Mouse (Mus musculus): ENCODE data around the gene Nom1. TPM values are rescaled to one million over a fixed set of nuclear protein-coding genes. Genes with fewer than 3 reads are reported as not detected.
"Not testable (repeated sequence)": the region's sequence is repeated elsewhere in the genome, so short reads cannot be mapped to it uniquely, and the experiment has no call there.

The Nom1 gene
- total RNA-seq (2021), result 10 to 100 TPM; 26.5 to 32.8 TPM
- long read RNA-seq, experiment 1, full-length matches to known transcripts, result 34 of 40 reads
- long read RNA-seq, experiment 1, partial matches to known transcripts, result 0 of 40 reads
- long read RNA-seq, experiment 1, other reads (novel, unspliced or antisense), result 6 of 40 reads
- long read RNA-seq, experiment 2, full-length matches to known transcripts, result 144 of 178 reads
- long read RNA-seq, experiment 2, partial matches to known transcripts, result 18 of 178 reads
- long read RNA-seq, experiment 2, other reads (novel, unspliced or antisense), result 16 of 178 reads

DNA sequence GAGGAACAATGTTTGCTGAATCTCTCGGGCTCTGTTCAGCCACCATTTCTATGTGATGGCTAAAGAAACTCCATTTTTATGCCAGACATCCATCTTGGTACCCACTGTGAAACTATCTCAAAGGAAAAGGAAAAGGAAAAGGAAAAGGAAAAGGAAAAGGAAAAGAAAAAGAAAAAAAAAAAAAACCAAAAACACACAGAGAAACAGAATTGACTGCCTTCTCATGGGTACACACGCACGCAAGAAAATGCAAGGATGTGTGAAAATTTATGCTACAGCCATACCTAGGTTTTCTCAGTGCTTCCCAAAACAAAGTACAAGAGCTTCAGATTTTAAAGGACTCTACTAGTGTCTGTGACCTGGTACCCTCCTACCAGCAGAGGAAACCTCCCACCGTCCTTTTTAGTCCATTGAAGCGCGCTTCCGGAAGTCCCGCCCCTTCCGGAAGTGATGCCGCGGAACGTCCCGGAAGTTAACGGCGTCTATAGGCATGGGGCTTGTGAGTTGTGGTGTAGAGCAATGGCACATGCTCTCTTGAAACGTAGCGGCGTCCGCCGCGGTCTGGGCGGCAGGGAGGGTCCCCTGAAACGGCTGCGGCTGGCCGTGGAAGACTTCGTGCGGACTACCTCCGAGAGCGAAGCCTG is at the start of gene Nom1:
TSS of gene Nom1 (plus strand) at position 437 of the 644 bp plus-strand sequence.
- DNase-seq (ENCODE audit: low spot score in 2 of 2), result peak; percentile 87 to 90

DNA sequence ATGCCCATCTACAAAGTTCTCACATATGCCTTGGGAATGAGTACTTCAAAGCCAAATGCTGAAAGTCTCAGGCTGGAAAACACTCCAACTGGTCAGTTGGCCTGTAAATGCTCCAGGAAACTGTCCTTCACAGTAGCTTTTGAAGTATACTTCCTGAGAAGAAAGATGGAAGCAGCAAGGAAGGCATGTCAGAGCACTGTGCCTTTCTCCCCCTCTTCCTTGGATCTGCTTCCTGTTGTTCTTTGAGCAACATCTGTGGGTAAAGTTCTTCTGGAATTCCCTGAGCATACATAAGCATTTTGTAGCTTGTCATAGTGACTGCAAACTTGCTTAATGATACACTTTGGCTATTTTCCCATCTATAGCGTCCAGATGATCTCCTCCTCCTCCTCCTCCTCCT is 46.9 kb upstream of the Nom1 start:
- DNase-seq (ENCODE audit: low spot score in 2 of 2), result no peak

DNA sequence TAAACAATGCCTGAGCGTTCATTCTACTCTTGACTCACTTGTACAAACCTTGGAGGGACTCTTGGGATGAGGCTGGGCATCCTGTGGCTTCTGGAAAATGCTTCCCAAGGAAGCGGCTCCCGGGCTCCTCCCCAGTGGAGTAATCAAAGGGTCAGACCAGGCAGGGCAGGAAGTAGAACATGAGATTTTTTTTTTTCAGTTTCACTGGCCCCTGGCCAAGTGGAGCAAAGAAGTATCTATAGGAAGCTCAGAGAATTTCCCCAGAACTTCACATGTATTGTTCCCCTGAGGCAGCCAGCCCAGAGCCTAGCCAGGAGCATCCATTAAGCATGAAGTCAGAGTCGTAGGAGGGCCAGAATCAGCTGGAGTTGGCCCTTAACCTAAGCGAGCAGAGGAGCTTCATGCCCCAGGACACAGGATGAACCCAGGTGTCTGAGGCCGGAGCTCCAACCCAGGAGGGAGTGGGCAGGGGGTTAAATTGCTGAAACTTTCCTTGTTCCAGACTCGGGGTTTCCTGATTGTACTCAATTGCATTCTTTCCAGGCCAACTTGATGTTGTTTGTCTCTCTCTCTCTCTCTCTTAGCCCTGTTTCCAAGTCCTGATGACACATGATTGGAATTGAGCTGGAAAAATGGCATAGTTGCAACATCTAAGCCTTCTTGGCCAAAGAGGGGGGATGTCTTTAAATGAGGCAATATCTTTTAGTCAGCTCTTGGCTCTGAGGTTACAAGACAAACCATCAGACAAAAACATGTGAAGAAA is 46.1 kb upstream of the Nom1 start:
- DNase-seq (ENCODE audit: low spot score in 2 of 2), result no peak

DNA sequence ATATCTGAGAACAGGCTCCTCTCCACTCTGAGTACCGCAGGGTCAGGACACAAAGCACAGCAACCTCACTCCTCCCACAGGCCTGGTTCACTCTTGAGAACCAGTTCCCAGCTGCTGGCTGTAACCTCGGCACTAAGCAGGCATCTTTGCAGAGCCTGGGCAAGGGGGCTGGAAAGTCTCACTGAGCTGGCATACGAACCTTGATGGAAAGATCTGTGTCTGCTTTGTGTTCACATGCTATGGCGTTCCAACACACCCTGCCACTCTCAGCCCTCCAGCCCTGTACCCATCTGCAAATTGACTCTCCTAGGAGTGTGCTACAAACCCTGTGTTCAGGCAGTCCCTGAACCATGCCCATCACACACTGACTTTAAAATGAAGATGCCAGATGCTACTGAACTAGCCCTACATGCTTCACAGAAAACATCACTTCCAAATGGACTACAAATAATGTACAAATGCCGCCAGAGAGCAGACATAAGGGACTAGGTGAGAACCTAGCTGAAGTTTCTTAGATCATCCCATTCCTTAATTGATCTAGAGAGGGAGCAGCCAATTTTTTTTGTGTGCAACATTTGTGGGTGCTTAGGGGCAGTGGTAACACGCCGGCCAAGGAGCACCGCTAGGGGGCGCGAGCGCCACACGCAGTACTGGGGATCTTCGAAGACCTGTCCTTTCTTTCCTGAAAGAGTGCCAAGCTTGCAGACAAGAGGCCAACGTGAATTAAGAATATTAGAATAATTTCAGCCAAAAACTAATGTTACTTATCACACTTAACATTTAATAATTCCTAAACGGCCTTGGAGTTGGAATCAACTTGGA is 45.3 kb upstream of the Nom1 start:
- peak; percentile 86 to 89 for DNase-seq (ENCODE audit: low spot score in 2 of 2)

DNA sequence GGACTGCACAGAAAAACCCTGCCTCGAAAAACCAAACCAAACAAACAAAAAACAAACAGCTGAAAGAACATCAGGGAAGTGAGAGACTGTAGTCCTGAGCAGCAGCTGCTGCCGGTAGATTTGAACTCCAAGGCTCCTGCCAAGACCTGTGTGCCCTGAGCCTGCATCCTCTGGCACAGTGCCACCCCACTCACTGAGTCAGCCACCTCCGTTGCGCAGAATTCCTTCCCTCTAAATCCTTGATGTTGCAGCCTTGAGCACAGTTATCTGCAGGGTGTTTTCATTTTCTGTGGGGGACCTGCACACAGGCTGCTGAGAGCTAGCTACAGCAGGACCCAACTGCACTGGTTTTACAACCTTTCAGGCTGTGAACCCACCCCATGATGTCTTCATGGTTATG is 36.0 kb upstream of the Nom1 start:
- peak; percentile 44 to 54 for DNase-seq (ENCODE audit: low spot score in 2 of 2)

DNA sequence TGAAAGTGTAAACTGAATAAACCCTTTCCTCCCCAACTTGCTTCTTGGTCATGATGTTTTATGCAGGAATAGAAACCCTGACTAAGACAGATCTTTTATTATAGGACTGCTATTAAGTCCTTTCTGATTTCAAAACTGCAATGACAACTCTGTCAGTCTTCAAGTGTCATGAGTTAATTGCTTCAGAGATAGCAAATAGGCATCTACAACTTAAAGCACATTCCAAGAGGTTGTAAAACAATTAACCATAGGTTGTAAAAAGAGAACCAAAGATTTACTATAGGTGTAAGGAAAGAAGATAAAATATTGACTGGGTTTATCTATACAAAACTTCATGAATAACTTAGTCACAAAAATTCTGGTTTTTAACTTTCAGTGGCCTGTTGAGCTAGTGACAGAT is 23.6 kb upstream of the Nom1 start:
- no peak for DNase-seq (ENCODE audit: low spot score in 2 of 2)

DNA sequence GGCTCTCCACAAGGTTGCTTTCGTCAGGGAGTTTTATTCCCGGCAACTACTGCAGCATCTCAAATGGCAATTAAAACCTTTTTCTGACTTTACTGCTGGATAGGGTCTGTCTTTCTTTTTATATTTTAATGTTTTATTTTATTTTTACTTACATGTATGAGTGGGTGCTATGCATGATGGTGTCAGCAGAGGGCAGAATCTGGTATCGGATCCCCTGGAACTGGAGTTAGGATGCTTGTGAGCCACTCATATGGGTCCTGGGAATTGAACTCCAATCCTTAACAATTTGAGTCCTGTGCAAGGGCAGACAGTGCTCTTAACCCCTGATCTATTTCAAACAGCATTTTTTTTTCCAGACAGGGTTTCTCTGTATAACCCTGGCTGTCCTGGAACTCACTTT is 21.4 kb upstream of the Nom1 start:
- DNase-seq (ENCODE audit: low spot score in 2 of 2), result no peak

DNA sequence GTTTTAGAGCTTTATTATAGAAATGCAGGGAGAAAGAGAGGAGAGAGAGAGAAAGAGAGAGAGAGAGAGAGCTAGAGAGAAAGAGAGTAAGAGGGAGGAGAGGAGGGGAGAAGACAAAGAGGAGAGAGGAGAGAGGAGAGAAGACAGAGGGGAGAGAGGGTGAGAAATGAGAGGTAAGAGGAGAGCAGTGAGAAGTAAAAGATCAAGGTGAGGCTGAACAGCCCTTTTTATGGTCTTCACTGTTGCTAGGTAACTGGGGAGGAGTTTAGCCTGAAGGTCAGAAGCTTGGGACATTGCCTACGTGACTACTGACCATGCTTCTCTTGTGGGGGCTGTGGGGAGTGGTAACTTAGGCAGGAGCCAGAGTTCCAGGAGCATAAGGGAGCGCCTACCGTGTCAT is 11.1 kb upstream of the Nom1 start:
- not testable (repeated sequence) for DNase-seq (ENCODE audit: low spot score in 2 of 2)

DNA sequence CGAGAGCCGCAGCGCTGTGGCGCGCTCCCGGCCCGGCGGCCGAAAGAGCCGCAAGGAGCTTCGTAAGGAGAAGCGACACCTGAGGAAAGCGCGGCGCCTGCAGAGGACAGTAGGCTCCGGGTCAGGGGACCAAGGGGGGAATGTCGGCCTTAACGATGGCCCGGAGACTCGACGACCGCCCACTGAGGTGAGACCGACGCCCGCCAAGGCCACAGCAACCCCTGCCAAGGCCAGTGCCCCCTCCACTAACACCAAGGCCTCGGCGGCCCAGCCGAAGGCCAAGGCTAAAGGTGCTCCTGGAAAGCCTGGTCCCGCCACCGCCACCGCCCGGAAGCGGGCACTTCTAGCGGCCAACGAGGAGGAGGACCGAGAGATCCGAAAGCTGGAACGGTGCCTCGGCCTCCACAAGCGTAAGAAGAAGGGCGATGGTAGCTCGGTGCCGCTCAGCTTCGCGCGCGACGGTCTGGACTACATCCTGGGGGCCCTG is 451 bp downstream of the Nom1 start:
- DNase-seq (ENCODE audit: low spot score in 2 of 2), result peak; percentile 54 to 60

DNA sequence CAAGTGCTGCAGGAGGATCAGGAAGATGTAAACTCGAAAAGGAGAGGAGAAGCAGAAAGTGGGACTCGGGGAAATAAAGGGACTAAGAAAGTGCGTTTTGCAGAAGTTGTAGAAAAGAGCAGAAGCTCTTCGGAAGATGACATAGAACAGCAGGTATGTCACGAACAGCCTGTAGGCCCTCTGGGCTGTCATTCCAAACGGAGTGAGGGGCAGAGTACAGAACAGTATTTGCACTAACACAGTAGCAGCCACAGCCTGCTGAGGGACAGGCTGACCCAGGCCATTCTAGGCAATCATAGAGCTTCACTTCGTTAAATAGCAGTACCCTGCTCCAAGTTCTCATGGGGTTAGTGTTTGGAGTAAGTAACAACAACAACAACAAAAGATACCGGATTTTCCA is 1.0 kb downstream of the Nom1 start:
- DNase-seq (ENCODE audit: low spot score in 2 of 2), result no peak

DNA sequence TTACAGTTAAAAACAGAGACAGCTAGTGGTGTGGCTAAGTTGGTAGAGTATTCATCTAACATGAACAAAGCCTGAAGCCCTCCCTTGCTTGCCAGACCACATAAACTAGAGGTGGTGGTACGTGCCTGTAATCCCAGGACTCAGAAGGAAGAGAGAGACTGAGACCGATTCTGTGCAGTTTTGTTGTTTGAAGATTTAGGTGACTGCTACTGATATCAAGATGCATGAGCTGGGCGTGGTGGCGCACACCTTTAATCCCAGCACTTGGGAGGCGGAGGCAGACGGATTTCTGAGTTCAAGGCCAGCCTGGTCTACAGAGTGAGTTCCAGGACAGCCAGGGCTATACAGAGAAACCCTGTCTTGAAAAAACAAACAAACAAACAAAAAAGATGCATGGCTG is 2.3 kb downstream of the Nom1 start:
- DNase-seq (ENCODE audit: low spot score in 2 of 2), result not testable (repeated sequence)

DNA sequence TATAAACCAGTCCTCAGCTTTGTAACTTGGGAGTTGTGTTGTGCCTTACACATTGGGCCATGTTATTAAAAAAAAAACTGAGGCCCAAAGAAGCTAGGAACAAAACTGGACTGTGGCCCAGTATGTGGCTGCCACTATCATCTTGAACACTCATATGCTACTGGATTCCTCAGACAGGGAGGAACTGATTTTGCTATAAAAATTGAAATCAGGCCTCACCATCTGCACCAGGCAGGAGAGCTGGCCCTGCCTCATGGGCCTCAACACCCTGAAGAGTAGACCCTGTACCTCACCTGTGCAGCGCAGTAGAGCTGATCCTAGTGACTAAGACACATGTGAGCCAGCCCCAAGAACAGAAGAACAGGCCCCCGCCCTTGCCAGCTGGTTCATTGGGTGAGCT is 10.8 kb downstream of the Nom1 start:
- DNase-seq (ENCODE audit: low spot score in 2 of 2), result no peak

DNA sequence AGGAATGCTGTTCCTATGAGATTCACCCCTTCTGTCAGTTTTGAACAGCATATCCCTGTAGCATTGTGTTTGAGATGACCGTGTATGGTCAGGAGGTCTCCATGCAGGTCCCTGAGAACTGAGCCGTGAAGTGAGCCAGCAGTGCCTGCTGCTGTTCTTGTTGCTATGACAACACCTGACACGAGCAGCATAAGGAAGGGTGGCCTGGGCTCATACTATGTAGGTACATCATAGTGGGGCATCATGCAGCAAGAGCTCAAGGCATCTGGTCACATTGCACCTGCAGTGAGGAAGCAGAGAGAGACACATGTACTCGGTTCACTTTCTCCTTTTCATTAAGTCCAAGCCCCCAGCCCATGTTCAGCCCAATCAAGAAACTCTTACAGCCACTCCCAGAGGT is 17.9 kb downstream of the Nom1 start:
- no peak for DNase-seq (ENCODE audit: low spot score in 2 of 2)

DNA sequence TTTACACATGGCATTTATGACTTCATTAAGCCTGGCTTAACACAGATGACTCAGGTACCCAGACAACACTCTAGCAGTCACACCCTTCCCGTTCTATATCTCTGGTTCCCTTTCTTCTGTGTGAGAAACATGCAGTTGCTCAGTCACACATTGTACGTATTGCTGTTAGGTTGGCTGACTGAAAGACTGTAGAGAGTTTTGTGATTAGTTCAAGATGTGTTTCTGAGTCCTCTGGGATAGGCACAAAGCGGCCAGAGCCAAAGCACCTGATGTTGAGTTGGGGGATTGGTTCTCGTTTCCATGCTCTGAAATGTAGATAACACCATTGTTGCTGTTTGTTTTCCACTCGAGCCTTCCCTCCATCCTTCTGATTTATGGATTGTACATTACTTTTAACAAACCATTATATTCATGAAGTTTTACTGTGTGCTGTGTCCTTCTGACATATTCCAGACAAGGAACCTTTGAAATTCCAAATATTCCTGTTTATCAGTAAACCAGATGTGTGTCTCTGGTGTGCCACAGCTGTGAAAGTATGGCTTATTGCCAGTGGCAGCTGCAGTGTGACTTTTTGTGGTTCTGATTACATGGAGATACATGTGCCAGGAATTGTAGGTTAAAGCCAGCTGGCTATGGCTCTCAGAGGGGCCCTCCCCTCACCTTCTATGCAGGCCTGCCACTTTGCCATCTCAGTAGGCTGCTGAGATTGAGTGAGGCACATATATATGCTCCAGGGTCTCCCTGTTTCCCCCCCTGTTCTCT is 22.6 kb downstream of the Nom1 start:
- DNase-seq (ENCODE audit: low spot score in 2 of 2), result no peak

DNA sequence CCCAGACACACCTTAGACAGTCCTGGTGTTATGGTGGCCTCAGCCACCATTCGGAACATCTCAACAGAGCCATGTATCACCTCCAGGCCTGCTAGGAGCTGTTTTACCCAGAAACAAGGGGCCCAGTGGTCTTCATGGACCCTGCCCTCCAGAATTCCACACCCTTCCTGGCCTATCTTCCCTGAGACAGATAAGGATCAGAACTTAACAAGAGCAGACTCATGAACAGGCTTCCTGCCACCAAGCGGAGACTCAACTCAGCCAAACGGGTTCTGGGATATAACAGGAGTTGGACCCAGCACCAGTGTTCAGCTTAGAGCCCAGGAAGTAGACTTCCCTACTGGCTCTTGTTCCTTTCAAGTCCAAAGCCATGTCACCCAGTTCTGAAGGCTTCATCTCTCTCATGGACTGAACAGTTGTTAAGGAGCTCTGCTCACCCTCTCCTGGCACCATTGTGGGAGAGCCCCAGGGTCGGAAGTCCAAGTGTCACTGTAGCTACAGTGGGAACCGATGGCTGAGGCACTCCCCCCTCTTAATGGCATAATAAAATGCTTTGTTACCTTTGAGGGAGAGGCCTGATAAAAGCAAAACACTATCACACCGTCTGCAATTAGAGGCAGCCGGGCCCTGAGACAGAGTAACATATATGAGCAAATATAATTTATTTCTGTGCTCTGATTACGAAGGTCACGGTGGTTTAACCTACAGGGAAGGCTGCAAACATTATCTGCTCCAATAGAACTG is 28.7 kb downstream of the Nom1 start:
- no peak for DNase-seq (ENCODE audit: low spot score in 2 of 2)

DNA sequence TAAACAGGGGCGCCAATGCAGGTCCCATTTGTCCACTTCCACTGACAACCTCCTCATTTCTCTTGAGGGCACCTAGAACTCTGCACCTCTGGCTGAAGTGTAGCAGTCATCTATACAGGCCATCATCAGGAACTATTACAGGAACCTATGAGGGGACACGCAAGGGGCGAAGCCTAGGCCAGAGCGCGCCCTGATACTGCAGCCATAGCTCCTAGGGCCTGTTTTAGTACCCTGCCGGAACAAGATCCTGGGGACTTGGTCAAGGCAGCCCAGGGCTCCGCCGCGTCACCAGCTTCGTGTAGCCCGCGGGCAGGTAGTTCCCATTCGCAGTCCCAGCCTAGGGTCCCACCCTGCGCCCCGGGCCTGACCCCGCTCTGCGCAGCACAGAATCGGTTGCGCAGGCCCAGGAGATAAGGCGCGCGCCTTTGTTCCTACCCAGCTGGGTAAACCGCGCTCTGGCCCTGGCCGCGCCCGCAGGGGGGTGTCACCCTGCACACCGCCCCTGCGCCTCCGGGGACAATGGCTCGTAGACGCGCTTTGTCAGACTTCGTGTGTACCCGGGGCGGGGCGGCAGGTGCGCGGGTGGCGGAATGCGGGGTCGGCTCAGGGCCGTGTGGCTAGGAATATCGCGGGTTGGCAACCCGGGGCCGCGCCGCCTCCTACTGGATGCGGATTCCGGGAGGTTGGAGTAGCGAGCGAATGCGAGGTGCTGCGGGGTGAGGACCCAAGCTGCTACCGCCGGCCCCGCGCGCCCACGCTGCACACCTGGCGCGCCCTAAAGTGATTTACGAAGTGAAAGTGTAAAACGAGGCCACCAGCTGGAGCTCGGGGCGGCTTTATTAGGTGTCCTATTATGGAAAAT is 33.3 kb downstream of the Nom1 start:
- DNase-seq (ENCODE audit: low spot score in 2 of 2), result no peak

DNA sequence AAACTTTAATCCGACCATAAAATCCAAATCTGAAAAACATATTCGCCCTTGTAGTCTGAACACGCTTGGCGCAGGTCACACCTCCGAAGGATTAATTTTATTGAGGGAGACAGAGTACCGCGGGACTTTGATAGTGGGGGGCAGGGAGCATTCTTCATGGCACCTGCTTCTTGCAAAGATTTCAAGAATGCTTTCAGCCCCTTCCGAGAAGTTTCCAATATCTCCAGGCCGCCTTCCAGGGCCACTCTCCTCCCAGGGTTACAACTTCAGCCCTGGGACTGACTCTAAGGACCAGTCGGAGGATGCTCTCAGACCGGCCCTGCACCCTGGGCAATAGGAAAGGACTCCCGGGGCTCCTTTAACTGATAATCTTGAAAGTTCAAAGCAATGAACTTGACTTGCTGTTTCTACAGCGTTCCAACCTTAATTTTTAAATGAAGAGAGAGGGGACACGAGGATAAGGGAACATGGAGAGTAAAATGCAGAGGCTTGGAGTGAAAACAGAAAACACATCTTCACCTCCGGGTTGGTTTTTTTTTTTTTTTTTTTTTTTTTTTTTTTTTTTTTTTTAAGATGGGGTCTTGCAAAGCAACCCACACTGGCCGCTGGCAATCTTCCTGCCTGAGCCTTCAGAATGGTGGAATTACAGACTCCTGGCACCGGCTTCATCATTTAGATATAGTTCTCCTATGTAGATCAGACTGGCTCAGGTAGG is 34.0 kb downstream of the Nom1 start:
- no peak for DNase-seq (ENCODE audit: low spot score in 2 of 2)

DNA sequence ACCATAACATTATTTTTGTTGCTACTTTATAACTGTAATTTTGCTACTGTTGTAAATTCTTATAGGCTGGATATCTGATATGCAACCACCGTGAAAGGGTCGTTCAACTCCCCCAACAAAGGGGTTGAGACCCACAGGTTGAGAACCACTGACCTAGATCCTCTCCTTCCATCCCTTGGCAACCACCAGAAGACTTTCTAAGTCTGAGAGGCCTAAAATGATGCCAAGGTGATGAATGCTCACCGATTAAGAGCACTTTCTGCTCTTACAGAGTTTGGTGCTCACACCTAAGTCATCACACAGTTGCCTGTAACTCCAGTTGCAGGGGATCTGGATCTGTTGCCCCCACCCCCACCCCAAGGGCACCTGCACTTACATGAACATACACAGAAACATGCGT is 35.0 kb downstream of the Nom1 start:
- no peak for DNase-seq (ENCODE audit: low spot score in 2 of 2)
